Mouse (Mus musculus): ENCODE data around the gene Ednrb.

Gene Ednrb
- long read RNA-seq, experiment 1, full-length matches to known transcripts: 24 of 36 reads
- long read RNA-seq, experiment 1, partial matches to known transcripts: 0 of 36 reads
- long read RNA-seq, experiment 1, other reads (novel, unspliced or antisense): 12 of 36 reads
- long read RNA-seq, experiment 2, full-length matches to known transcripts: 40 of 42 reads
- long read RNA-seq, experiment 2, partial matches to known transcripts: 0 of 42 reads
- long read RNA-seq, experiment 2, other reads (novel, unspliced or antisense): 2 of 42 reads

- intact Hi-C loops (cut with DNase I): no loop called here
Observed at GRCm38 (mm10) chr14:103844011-103844549, at the start of gene Ednrb. TSS of gene Ednrb (minus strand) at chr14:103844402.

- intact Hi-C loops (cut with DNase I): no loop called here
Observed at GRCm38 (mm10) chr14:103892411-103892938, 48.3 kb upstream of the Ednrb start.

- intact Hi-C loops (cut with DNase I): no loop called here
Observed at GRCm38 (mm10) chr14:103890761-103891160, 46.6 kb upstream of the Ednrb start.

GRCm38 (mm10) chr14:103884892-103885575 lies 40.8 kb upstream of the Ednrb start:
- intact Hi-C loops (cut with DNase I): no loop called here

- intact Hi-C loops (cut with DNase I): no loop called here
Observed at GRCm38 (mm10) chr14:103882943-103883342, 38.7 kb upstream of the Ednrb start.

GRCm38 (mm10) chr14:103877117-103877516 lies 32.9 kb upstream of the Ednrb start:
- intact Hi-C loops (cut with DNase I): no loop called here

GRCm38 (mm10) chr14:103876598-103876997 lies 32.4 kb upstream of the Ednrb start:
- intact Hi-C loops (cut with DNase I): no loop called here

- intact Hi-C loops (cut with DNase I): no loop called here
Observed at GRCm38 (mm10) chr14:103866636-103867035, 22.4 kb upstream of the Ednrb start.

GRCm38 (mm10) chr14:103865226-103865625 lies 21.0 kb upstream of the Ednrb start:
- intact Hi-C loops (cut with DNase I): no loop called here

- intact Hi-C loops (cut with DNase I): no loop called here
Observed at GRCm38 (mm10) chr14:103850071-103850845, 6.1 kb upstream of the Ednrb start.

GRCm38 (mm10) chr14:103845716-103846115 lies 1.5 kb upstream of the Ednrb start:
- intact Hi-C loops (cut with DNase I): no loop called here

- intact Hi-C loops (cut with DNase I): no loop called here
Observed at GRCm38 (mm10) chr14:103844944-103845343, 742 bp upstream of the Ednrb start.

GRCm38 (mm10) chr14:103843371-103844001 lies 716 bp downstream of the Ednrb start:
- intact Hi-C loops (cut with DNase I): no loop called here

- intact Hi-C loops (cut with DNase I): no loop called here
Observed at GRCm38 (mm10) chr14:103842896-103843295, 1.3 kb downstream of the Ednrb start.

GRCm38 (mm10) chr14:103840436-103840835 lies 3.8 kb downstream of the Ednrb start:
- intact Hi-C loops (cut with DNase I): no loop called here

GRCm38 (mm10) chr14:103838887-103839286 lies 5.3 kb downstream of the Ednrb start:
- intact Hi-C loops (cut with DNase I): no loop called here

- intact Hi-C loops (cut with DNase I): no loop called here
Observed at GRCm38 (mm10) chr14:103834589-103834988, 9.6 kb downstream of the Ednrb start.

- intact Hi-C loops (cut with DNase I): no loop called here
Observed at GRCm38 (mm10) chr14:103834147-103834546, 10.1 kb downstream of the Ednrb start.

- intact Hi-C loops (cut with DNase I): no loop called here
Observed at GRCm38 (mm10) chr14:103832472-103832871, 11.7 kb downstream of the Ednrb start.

GRCm38 (mm10) chr14:103831007-103831406 lies 13.2 kb downstream of the Ednrb start:
- intact Hi-C loops (cut with DNase I): no loop called here

GRCm38 (mm10) chr14:103826343-103826742 lies 17.9 kb downstream of the Ednrb start:
- intact Hi-C loops (cut with DNase I): no loop called here

Measured in adrenal gland (tissue).